25 mouse cellular contexts compared by ENCODE assay signal in the genomic region with DNA sequence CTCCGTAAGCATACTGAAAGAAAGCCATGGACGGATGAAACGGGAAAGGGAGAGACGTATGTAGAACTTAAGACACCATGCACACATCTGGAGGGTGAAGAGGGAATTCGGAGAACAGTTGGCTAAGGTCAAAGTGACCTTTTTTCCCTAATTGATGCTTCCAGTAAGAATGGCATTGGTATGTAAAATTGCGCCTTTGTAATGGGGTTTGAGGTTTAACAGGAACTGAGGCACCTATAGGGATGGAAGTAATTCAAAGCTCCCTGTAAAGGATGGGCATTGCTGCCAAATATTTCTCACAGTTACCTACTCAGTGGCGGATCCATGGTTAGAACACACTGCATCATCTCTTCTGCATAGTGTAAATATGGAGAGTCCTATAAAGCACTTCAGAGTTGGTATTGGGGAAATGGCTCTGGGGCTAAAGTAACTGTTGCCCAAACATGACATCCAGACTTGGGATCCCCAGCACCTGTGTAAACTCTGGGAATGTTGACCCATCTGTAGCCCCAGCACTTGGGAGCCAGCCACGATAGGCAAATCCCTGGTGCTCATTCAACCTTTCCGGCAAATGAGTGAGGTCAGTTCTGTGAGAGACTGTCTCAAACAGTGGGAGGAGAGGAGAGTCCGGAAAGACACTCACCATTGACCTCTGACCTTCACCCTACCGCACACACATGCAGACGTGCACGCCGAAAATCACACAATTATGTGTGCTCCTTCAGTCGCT.
DNase-seq lines count a peak whose midpoint lies in the region; ATAC-seq and TF ChIP-seq lines count a peak whose summit lies in the region.
"Had no signal": no experiment of that assay in that cellular context is flagged by ENCODE, and none has a peak within 500 bp of the region (broad histone marks: within the 10 kb centered on the region; RNA-seq: fewer than 3 reads in every experiment).

No protein-coding gene starts in this region.

- H3K27me3 ChIP-seq in forebrain, embryonic 15.5 days, result no peaks in the 10 kb centered on the region
- H3K27me3 ChIP-seq in forebrain, embryonic 12.5 days, result no peaks in the 10 kb centered on the region
- no peaks in the 10 kb centered on the region for H3K27me3 ChIP-seq in neural tube, embryonic 15.5 days (replicated peaks)
- H3K27me3 ChIP-seq: CH12.LX; heart, embryonic 12.5 days; heart, embryonic 15.5 days; hindbrain, embryonic 13.5 days had no signal

- H3K27ac ChIP-seq in forebrain, embryonic 15.5 days (replicated peaks), result no peak overlapping the region
- no peak overlapping the region for H3K27ac ChIP-seq in forebrain, embryonic 12.5 days
- H3K27ac ChIP-seq in neural tube, embryonic 15.5 days (replicated peaks), result no peak overlapping the region
- peak overlapping the region; percentile 84 for H3K27ac ChIP-seq in ES-E14 (ENCODE audit: insufficient read depth, low read depth, low read length, poor library complexity, severe bottlenecking)
- H3K27ac ChIP-seq: forebrain, embryonic 10.5 days; heart, embryonic 15.5 days; hindbrain, embryonic 10.5 days; hindbrain, embryonic 13.5 days had no signal

- no peak overlapping the region for H3K9ac ChIP-seq in forebrain, embryonic 15.5 days (replicated peaks)
- no peak overlapping the region for H3K9ac ChIP-seq in forebrain, embryonic 12.5 days
- no peak overlapping the region for H3K9ac ChIP-seq in neural tube, embryonic 15.5 days (replicated peaks)
- no peak overlapping the region for H3K9ac ChIP-seq in ES-E14 (ENCODE audit: insufficient read depth, low read depth, low read length, poor library complexity, severe bottlenecking)
- H3K9ac ChIP-seq: heart, embryonic 12.5 days; heart, embryonic 15.5 days; hindbrain, embryonic 13.5 days had no signal

- DNase-seq in neural tube, embryonic 10.5 days (ENCODE audit: extremely low spot score, low spot score), result peak; percentile 12
- peak; percentile 56 for DNase-seq in ES-E14 (ENCODE audit: low read depth, low spot score)
- DNase-seq in right cerebral cortex, adult 18-20 months, result no peak
- DNase-seq in testis, postnatal 10 days (ENCODE audit: low spot score), result no peak
- DNase-seq: adrenal gland, postnatal 10 days; adrenal gland, postnatal 36 days; B cell, adult 2 months; cerebellum, adult 11 months; cerebellum, adult 2 months; cerebellum, adult 9-11 months; cerebellum, postnatal 36 days; gastrocnemius, postnatal 25 days; heart, adult 18-20 months; heart, postnatal 36 days had no signal

- WGBS in forebrain, embryonic 15.5 days, result 88% methylated on average over 15 of the region's 15 CpGs
- 89% methylated on average over 15 of the region's 15 CpGs for WGBS in forebrain, embryonic 12.5 days
- WGBS in neural tube, embryonic 15.5 days, result 85% methylated on average over 15 of the region's 15 CpGs

- ATAC-seq in forebrain, embryonic 15.5 days (replicated peaks), result 0 out of 2 replicates have a peak, but pooled peaks have one; percentile 27
- no peak for ATAC-seq in forebrain, embryonic 12.5 days (ENCODE audit: low FRiP score)
- no peak for ATAC-seq in neural tube, embryonic 15.5 days (ENCODE audit: low FRiP score)
- ATAC-seq: hindbrain, embryonic 16.5 days; intestine, embryonic 16.5 days had no signal

- H3K4me3 ChIP-seq in forebrain, embryonic 15.5 days, result no peak overlapping the region
- H3K4me3 ChIP-seq in forebrain, embryonic 12.5 days (replicated peaks), result no peak overlapping the region
- H3K4me3 ChIP-seq in neural tube, embryonic 15.5 days (replicated peaks), result no peak overlapping the region
- peak overlapping the region in 1 of 2 experiments; percentile 7; a peak in 1 of 4 replicates for H3K4me3 ChIP-seq in ES-E14 (ENCODE audit: insufficient read depth in 1 of 2, low read depth in 1 of 2, low read length in 2 of 2, poor library complexity in 1 of 2, severe bottlenecking in 1 of 2)
- H3K4me3 ChIP-seq: forebrain, embryonic 10.5 days; heart, embryonic 12.5 days; heart, embryonic 15.5 days; hindbrain, embryonic 10.5 days; hindbrain, embryonic 13.5 days had no signal

- H3K4me1 ChIP-seq in forebrain, embryonic 15.5 days, result peaks cover 10% of the 10 kb centered on the region
- no peaks in the 10 kb centered on the region for H3K4me1 ChIP-seq in forebrain, embryonic 12.5 days
- H3K4me1 ChIP-seq in neural tube, embryonic 15.5 days, result no peaks in the 10 kb centered on the region
- H3K4me1 ChIP-seq in ES-E14 (ENCODE audit: control insufficient read depth in 2 of 2, insufficient read depth in 2 of 2, low read length in 2 of 2, poor library complexity in 1 of 2), result peaks cover 7 to 10% of the 10 kb centered on the region in 2 experiments
- H3K4me1 ChIP-seq: forebrain, embryonic 10.5 days; heart, embryonic 12.5 days; heart, embryonic 15.5 days; hindbrain, embryonic 10.5 days; hindbrain, embryonic 13.5 days had no signal

- peaks cover 4% of the 10 kb centered on the region for H3K36me3 ChIP-seq in forebrain, embryonic 15.5 days
- peaks cover 17% of the 10 kb centered on the region for H3K36me3 ChIP-seq in forebrain, embryonic 12.5 days (replicated peaks)
- H3K36me3 ChIP-seq in neural tube, embryonic 15.5 days, result peaks cover 25% of the 10 kb centered on the region
- peaks cover 4% of the 10 kb centered on the region; the same call in 1 of the 2 replicates for H3K36me3 ChIP-seq in ES-E14 (ENCODE audit: control insufficient read depth, insufficient read depth, low read length, poor library complexity, severe bottlenecking)
- H3K36me3 ChIP-seq: heart, embryonic 15.5 days had no signal

- no peak overlapping the region for H3K4me2 ChIP-seq in forebrain, embryonic 15.5 days (replicated peaks)
- H3K4me2 ChIP-seq in forebrain, embryonic 12.5 days, result no peak overlapping the region
- no peak overlapping the region for H3K4me2 ChIP-seq in neural tube, embryonic 15.5 days
- H3K4me2 ChIP-seq: heart, embryonic 12.5 days; heart, embryonic 15.5 days; hindbrain, embryonic 13.5 days had no signal

- no peaks in the 10 kb centered on the region for H3K9me3 ChIP-seq in forebrain, embryonic 15.5 days
- no peaks in the 10 kb centered on the region for H3K9me3 ChIP-seq in forebrain, embryonic 12.5 days
- H3K9me3 ChIP-seq in neural tube, embryonic 15.5 days (replicated peaks), result no peaks in the 10 kb centered on the region
- no peaks in the 10 kb centered on the region for H3K9me3 ChIP-seq in ES-E14 (ENCODE audit: control insufficient read depth, insufficient read depth, low read depth, low read length)
- H3K9me3 ChIP-seq: forebrain, embryonic 10.5 days; heart, embryonic 12.5 days; heart, embryonic 15.5 days; hindbrain, embryonic 10.5 days; hindbrain, embryonic 13.5 days had no signal

- in situ Hi-C loops in ES-E14 (cut with MboI; ENCODE audit: low sequenced_read_pairs in 2 of 2, unreplicated experiment in 2 of 2), result loop anchor here in 1 of 2 experiments (25.0 kb wide), 1 partner anchor 268 kb away; a partner anchor contains a TSS

TF ChIP-seq in ES-E14, 5 proteins besides CTCF, POLR2A, EP300 and RAD21:
- TF ChIP-seq CHD2 (IDR thresholded peaks at IDR 0.05; ENCODE audit: low read depth, low read length) (peak; percentile 64; the same call in 1 of the 2 replicates), HCFC1 (IDR thresholded peaks at IDR 0.05; ENCODE audit: borderline replicate concordance, insufficient read depth, low read length) (0 out of 2 replicates have a peak, but pooled peaks have one; percentile 14), MAFK (IDR thresholded peaks at IDR 0.05; ENCODE audit: insufficient read depth, low read depth, low read length) (no peak)

Comparison
In these comparisons a context has a peak if more than half of its experiments do, and no peak if none do; other contexts are left out.
1. DNase-seq: peak in neural tube, embryonic 10.5 days (single experiment) and ES-E14 (single experiment); none in right cerebral cortex, adult 18-20 months (single experiment) and testis, postnatal 10 days (single experiment).